Mouse (Mus musculus) lung, postnatal 10 days (tissue): ENCODE results near the gene Gm8220.
"Not testable (repeated sequence)": the region's sequence is repeated elsewhere in the genome, so short reads cannot be mapped to it uniquely, and the experiment has no call there.

Source experiments
- DNase-seq: peaks from one replicate; pipeline ENCODE4 v3.0.0; 2021

Gene Gm8220

GRCm38 (mm10) chr14:44285280-44285679, at the start of gene Gm8220:
Gene Gm8220, plus strand, starts transcription at chr14:44285580.
- not testable (repeated sequence) for DNase-seq

DNA sequence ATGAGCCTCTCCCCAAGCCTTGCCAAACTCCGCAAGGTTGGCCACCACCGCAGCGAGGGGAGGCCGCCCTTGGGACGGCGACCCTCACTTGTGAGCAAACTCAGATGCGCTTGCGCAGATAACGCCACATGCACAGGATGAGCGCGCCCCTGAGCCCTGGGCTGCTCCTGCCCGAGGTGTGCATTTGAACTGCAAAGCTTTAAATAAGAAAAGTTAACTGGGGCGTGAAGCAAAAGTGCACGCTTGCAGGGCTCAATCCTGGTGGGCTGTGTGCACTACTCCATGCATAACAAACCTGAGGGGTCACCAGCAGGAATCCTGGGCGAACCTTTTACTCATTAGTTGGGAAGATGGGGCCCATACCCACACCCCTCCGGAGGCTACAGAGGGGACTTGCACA, 37.3 kb upstream of the Gm8220 start:
- no peak for DNase-seq

GRCm38 (mm10) chr14:44312049-44312448, 26.7 kb downstream of the Gm8220 start:
- not testable (repeated sequence) for DNase-seq

GRCm38 (mm10) chr14:44338484-44338883, 53.1 kb downstream of the Gm8220 start, which contains the start of gene Gm5930:
Gene Gm5930, minus strand, starts transcription at chr14:44338584.
- DNase-seq, result not testable (repeated sequence)
